Mouse (Mus musculus) embryo, embryonic 11 days (tissue): ENCODE measurements around the gene Magel2.
A peak's percentile ranks its signal among the peaks of the same experiment; 100 is the strongest.

ENCODE experiments used
- DNase-seq: peaks from one replicate; pipeline ENCODE4 v3.0.0-alpha.2; 2015

Gene Magel2

DNA sequence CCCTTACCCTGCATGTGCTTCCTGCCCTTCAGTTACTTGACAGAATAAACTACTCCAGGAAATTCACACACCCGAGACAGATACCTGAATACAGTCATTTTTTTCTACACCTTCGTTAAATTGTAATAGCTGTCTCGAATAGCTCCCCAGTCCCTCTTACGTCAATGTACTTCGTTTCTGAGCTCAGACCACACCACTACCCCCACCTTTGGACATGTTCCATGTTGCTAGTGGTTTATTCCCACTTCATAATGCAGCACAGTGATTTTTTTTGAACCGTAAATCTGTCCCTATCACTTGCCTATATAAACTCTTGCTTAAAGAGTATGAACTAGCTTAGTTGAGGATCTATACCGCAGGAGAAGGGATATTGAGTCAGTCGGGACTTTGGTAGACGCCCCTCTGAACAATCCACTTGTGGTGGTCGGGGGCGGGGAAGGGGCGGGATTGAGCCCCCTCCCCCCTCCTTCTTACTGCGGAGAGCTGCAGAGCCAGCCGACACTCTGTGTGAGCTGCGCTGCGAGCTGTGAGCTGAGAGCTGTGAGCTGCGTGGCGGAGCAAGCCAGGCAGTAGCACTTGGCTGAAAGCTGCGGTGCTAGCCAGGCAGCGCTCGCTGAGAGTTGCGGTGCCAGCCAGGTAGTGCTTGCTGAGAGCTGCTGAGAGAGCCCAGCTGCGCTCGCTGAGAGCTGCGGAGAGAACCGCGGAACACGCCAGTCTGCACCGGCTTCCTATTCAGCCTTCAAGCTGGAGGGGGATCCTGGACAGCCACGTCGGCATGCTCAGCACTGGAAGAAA, at the start of gene Magel2:
Gene Magel2 (plus strand): TSS at position 501 of the 795 bp plus-strand sequence.
- peak; percentile 84 for DNase-seq

DNA sequence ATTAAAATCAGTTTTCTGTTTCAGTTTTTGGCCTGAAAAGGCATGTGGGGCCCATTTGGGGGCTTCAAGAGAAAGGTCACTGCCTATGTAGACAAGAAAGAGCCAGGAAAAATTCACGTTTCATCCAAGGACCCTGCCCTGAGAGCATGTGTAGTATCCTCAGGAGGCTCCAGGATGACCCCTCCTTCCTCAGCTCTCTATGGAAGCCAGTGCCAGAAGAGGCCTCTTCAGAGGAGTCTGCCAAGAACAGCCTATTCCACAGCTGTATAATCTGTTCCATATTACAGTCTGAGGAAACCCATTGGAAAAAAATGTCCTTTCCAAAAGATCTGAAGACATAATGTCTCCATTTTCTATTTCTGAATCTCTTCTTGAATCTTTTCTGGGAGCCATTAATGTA, 31.4 kb upstream of the Magel2 start:
- no peak for DNase-seq

DNA sequence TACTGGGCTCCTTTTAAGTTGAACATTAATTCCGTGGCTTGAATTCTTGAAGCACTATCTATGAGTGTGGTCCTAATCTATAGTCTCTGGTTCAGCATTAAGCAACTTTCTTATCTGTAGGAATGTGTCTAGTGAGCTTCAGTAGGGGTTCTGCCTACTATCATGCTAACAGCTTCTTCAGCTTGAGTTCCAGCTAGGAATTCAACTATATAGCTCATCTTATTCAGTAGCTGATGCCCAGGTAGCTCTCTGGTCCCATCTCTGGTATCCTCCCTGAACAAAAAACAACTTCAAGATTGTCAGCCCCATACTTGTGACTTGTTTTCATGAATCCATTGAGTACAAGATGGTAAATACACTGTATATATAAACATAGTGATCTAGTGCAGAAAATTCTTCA, 30.5 kb upstream of the Magel2 start, which contains the start of gene Ndn:
Gene Ndn (plus strand): TSS at position 301 of the 400 bp plus-strand sequence.
- no peak for DNase-seq

DNA sequence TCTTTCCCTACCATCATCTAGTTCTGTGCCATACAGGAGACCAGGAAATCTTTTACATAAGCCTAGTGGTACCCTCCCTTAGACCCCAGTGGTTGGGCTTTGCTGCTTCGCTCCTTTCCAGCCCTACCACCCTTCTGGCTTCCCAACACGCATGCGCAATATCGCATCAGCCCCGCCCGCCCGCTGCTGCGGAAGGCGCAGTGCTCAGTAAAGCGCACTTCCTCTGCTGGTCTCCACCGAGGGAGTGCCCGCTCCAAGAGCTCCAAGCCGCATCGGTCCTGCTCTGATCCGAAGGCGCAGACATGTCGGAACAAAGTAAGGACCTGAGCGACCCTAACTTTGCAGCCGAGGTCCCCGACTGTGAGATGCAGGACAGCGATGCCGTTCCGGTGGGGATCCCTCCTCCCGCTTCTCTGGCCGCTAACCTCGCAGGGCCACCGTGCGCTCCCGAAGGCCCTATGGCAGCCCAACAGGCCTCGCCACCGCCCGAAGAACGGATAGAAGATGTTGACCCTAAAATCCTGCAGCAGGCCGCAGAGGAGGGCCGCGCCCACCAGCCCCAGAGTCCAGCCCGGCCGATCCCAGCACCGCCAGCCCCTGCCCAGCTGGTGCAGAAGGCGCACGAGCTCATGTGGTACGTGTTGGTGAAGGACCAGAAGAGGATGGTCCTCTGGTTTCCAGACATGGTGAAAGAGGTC, 28.6 kb upstream of the Magel2 start:
- DNase-seq, result peak; percentile 90

DNA sequence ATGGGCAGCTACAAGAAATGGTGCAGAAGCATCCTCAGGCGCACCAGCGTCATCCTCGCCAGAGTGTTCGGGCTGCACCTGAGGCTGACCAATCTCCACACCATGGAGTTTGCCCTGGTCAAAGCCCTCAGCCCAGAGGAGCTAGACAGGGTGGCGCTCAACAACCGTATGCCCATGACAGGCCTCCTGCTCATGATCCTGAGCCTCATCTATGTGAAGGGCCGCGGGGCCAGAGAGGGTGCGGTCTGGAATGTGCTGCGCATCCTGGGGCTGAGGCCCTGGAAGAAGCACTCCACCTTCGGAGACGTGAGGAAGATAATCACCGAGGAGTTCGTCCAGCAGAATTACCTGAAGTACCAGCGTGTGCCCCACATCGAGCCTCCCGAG, 28.0 kb upstream of the Magel2 start:
- DNase-seq, result no peak

DNA sequence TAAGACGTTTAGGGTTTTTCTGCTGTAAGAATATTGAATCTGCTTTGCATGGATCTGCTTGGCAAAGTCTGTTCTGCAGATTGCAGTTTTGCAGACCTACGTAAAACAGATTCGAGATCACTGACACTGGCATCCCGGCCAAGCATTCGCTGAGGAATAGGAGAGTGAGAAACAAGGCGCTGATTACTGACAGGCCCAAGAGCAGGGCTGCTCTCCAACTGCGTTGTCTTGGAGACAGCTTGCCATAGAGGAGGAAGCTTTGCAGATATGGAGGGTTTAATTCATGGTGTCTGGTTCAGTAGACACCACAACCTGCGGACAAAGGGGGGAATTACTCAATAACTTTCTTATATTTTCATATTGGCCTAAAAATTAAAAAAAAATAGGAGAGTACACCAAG, 25.5 kb upstream of the Magel2 start:
- DNase-seq, result no peak

DNA sequence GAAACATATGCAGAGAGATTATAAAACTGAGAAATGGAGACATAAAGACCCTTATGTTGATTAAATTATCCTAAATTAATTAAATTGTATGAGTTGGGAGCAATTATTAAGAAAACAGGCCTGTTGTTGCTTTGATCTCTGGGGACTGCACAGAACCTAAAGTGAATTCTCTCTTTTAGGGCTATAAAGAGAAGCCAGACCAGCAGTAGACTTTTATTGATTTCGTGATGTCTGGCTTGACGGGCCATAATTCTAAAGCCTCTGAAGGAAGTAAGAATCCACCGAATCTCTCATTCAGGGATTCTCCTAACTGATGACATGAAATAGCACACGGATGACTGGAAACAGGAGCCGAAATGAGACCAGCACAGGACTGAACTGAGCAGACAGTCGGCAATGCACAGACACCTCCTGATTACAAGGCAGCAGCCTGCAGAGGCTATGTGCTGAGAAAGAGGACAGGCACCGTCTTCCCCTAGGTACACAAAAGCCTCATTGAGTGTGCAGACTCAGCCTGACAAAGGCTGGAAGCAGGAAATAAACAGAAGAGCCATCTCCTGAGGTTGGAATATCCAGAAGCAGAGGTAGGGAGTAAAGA, 11.7 kb upstream of the Magel2 start:
- DNase-seq, result peak; percentile 15

DNA sequence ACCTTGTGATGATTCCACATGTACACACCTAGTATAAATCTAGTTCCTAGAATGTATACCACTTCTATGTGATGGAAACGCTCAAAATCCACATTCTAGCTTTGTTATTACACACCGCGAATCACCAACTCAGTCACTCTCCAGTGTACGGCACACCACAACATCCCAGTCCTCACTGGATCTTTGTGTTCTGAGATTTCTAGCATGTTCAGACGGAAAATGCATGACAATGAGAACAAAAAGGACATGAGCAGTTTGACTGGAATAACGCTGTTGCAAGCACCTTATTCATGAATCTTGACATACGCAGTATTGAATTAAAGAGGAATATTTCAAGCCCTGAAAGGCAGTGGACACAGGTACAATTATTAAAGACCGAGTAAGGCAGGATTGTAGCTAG, 10.1 kb upstream of the Magel2 start:
- no peak for DNase-seq

DNA sequence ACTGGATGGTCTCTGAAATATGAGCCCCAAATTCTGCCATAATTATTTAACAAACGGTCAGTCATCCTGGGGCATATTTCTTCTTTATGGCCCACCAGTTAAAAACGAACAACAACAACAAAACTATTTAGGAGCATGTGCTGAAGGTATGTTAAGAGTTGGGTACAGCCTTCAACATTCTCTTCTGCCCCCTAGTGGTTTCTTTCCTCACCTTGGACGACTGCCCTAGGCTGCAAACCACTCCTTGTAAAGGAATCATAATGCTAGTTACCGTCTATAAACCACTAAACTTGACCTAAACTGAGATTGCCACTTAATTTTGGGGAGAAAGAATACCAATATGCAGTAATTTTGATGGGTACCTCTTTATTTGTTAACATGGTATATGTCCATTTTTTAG, 1.2 kb upstream of the Magel2 start:
- peak; percentile 71 for DNase-seq

DNA sequence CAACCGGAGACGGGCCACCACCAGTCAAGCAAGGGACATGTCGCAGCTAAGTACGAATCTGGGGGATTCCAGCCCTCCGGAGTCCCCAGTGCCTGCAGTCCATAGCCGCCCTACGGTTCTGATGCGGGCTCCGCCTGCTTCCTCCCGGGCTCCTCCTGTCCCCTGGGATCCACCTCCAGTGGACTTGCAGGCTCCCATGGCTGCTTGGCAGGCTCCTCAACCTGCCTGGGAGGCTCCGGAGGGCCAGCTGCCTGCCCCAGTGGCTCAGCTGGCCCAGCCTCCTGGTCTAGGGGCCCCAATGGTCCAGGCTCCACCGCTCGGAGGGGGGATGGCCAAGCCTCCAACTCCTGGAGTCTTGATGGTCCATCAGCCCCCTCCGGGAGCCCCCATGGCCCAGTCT, 503 bp downstream of the Magel2 start:
- peak; percentile 28 for DNase-seq

DNA sequence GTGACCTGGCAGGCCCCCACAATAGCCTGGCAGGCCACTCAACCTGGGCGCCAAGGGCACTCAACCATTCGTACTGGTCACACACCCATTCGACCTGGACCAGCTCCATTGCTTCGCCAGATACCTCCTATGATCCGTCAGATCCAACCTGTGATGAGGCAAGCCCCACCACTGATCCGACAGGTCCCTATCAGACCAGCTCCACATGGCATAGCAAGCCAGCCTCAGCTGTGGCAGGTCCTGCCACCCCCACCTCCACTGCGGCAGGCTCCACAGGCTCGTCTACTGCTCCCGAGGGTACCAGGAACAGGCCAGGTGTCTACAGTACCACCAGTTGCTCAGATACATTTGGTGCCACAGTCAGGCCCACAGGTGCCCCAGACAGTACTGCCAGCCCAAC, 1.7 kb downstream of the Magel2 start:
- DNase-seq, result no peak

DNA sequence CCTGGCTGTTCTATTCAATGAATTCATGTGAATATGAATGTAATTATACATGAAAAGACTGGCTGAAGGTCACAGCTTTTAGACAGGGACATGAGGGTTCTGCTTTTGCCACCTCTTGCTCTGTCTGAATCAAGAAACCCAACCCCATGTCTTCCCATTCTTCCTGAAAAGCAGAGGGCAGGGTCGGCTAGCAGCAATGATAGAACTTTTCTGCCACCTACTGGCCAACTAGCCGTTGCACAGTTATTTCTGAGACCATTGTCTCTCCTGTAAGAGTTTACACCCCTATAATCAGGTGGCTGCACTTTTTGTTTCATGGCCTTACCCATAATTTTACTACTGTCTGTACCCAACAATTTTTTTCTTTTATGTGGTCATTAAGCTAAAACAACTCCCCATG, 5.6 kb downstream of the Magel2 start:
- peak; percentile 63 for DNase-seq

DNA sequence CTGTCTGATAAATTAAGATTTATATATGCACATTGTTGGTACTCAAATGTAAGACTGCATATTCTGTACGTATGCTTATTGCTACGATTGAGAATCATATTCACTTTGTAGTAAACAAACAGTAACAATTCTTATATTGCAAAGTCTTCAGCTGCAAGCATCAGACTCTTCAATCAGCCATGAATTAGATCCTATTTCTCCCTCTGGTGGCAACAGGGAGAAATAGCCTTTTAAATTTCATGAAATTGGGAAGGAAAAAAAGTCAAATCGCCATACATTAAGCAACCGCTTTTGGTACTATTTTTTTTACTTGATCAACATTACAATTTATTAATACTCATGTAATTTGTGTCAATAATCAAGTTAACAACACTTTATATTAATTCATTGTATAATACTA, 11.5 kb downstream of the Magel2 start:
- no peak for DNase-seq

DNA sequence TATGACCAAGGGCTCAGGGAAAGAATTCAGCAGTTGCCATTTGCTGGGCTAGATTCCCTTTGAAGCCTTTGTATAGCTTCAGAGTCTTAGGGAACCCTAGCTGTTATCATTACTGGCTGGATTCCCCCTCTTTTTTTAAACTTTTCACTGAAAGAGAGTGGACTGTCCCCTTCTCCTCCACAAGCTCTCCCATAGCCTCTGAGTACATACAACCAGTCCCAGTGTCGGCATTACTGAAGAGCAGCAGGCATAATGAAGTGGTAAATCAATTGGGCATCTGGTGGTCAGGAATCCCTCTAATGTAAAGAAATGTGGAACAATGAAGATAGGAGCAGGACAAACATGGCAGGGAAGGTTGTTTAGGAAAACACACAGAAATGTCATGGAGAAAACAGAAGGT, 15.4 kb downstream of the Magel2 start:
- no peak for DNase-seq

DNA sequence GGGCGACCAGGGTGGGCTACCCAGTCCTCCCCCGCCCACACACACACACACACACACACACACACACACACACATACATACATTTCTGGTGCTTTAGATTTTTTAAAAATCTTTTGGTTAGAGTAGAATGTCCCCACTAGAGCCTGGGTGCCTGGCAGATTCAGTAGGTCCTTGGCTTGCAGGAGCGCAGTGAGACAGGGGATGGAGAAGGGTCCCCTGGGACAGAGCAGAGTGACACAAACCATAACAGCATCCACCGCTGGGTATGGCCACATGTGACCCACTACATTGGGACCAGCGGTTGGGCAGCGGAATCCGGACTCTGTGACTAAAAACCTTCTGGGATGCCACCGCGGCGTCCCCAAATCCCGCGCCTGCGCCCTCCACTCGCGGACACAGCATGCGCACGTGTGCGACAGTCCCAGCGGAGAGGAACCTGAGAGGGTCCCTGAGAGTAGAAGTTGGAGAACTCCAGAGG, 29.8 kb downstream of the Magel2 start:
- peak; percentile 74 for DNase-seq

DNA sequence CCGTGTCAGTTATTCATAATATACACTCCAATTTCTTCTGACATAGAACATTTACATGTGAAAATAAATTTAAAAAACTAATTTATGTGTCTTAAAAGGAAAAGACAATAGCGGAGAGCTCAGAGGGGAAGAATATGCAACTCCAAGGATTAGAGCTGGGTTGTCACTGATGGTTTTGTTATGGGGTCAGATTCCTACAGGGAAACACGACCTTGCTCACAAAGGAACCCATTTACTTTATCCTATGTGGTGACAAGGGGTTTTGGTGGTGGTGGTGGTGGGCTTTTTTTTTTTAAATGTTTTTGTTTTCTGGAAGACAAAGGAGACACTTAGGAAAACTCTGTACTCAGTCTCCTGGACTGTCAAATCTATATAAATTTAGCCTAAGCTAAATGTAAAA, 31.0 kb downstream of the Magel2 start:
- DNase-seq, result no peak

DNA sequence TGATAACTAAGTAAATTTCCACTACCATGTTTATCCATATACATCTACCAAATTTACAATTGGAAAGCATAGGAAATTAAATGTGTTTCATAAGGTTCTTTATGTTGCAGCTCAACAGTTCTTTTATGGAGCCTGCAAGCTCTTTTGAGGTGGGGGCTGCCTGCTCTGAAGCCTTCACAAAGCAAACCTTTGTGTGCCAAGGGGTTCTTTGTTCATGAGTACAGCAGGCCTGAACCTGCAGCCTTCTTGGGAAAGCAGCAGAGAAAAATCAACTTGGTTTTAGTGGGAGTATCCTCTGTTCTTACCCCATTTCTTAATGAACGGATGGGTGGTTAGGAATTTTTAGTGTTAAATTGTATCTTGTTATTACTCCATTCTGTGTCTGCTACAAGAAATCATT, 38.4 kb downstream of the Magel2 start:
- peak; percentile 40 for DNase-seq

DNA sequence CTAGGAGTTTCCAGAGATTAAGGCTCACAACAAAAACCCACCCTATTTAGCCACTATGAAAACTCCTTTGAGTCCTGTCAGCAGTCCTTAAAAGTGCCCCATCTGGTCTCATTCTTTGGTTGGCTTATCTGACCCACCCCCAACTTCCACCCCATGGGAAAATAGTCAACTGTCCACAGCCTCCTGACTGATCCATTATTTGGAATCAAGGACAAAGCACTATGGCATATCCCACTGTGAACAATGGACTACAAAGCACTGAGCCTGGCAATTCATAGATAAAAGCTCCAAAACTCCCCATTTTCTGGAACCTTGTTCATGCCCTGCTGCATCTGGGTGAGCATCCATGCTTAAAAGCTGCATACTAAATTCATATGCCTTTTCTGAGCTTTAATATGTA, 39.4 kb downstream of the Magel2 start:
- DNase-seq, result peak; percentile 58

DNA sequence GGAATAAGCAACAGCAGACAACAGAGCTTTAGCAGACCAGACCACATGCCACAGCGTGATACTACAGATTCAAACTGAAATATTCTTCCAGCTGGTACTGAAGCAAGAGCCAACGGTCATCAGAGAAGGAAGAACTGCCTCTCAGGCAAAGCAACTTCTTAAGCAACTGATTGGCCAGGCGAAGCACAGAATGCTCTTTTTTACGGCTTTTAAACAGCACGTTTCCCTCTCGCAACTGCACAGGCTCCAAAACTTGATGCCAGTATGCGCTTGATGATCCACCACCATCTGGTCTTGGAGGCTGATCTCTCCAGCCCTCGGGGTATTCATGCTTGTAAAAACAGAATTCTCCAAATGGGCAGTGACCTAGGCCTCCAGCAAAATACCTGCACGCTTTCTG, 41.5 kb downstream of the Magel2 start:
- no peak for DNase-seq

DNA sequence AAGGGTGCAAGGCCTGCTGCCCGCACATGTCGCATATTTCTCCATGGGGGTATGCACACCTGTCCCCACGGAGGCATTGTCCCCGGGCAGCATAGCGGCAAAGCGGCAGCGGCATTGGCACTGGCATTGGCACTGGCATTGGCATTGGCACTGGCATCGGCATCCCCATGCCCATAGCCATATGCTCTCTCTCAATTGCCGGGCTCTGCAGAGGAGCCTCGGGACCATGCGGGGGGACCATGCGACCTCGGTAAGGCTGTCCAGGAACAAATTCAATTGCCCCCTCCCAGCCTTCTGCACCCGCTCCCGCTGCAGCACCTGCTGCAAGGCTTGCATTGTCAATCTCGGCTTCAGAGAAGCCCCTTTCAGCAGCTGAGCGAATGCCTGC, 42.3 kb downstream of the Magel2 start:
- no peak for DNase-seq

DNA sequence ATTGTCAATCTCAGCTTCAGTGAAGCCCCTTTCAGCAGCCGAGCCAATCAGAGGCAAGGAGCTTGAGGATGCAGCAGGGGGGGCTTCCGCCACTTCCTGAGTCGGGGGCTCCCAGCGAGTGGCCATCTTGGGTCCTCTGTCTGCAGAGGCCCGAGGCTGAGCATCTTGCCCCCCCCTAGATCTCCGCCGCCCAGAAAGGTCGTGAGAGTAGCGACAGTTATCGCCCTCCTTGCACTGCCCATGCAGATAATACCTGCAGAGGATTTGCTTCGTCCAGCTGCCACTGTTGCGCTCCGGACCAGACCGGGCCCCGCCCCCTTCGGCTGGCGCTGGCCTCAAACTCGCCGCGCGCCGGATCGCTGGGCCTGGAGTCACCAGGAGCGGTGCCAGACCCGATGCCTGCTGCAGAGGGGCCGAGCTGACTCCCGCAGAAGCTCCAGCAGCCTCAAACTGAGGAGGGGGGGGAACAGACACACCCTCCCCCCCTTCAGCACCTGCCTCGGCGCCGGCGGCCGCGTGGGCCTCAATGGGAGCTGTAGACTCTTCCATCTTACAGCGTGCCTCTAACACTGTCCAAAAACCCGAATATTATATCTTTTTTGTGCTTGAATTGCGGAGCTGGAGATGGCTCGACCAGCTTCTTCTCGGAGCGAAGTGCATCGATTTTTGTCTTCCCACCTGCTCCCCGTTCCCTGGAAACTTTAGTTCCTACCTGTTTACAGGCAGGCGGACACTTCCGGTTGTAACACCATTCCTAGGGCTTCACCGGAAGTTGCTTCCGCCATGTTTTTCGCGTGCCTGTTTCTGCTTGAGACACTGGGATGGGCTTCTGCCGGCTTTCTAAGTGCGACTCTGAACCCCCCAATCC, 42.9 kb downstream of the Magel2 start, which contains the start of gene Mkrn3:
Gene Mkrn3 (minus strand): TSS at position 647 of the 868 bp plus-strand sequence.
- DNase-seq, result peak; percentile 90

DNA sequence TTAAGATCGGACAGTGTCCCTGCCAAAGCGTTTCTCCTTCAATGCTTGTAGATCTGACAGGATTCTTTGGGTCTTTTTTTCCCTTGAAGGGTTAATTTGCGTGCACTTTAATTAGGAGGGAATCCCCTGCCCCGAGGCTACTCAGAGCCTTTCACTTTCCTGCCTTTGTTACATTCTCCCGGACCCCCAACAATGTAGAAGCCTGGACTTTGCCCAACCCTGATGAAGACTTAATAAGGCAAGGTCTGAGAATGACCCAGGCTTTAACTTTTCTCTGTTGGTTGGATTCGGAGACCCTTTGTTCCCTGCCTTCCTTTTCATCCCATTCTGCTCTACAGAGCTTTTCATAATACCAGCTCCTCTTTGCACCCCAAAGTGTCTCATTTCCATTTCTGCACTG, 43.8 kb downstream of the Magel2 start:
- peak; percentile 61 for DNase-seq

DNA sequence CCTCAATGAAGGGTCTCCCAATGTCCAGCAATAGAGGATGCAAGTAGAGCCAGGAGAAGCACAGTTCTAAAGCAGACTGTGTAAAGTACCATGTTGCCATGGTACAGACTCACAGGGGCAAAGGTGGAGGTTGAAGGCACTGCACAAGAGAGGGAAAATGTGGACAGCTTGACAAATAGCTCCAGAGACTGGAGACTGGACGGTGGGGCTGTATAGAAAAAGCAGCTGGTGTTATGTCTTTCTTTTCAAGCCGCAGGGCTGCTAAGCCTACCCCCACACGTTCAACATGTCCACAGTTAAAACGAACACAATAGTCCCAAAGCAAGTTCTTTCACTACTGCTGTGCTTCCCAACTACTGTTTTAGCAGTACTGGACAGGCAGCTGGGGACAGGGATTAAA, 46.4 kb downstream of the Magel2 start:
- DNase-seq, result peak; percentile 62
